Mouse (Mus musculus) cortical plate, adult 2 months (tissue): ENCODE data around the gene Wfdc1.

Experiments used
- CTCF ChIP-seq: fragments of 200-500 bp; IDR thresholded peaks from 2 replicates; pipeline ENCODE4 v1.5.1; 2011; ENCODE audit warnings: mild to moderate bottlenecking, control low read depth, low read length; ENCODE audit not compliant: insufficient read depth; ENCODE audit errors: extremely low read depth
- POLR2A ChIP-seq: fragments of 200-500 bp; IDR thresholded peaks from 2 replicates; pipeline ENCODE4 v1.6.1; 2011; ENCODE audit warnings: mild to moderate bottlenecking, low read length, control low read depth; ENCODE audit not compliant: insufficient read depth; ENCODE audit errors: extremely low read depth

DNA sequence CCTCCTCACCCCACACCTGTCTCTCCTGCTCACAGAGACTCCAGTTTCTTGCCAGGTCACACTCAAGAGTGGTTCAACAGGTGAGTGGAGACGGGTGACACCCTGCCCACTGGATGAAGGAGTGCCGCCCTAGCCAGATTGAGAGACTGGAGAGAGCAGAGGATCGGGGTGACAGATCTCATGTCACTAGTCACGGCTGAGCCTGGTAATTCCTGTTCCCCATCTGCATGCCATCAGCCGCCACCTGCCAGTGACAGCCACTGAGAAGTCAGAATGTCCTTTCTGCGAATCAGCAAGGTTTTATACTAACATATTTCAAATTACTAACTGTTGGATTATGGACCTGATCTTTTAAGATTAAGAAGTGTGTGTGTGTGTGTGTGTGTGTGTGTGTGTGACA, 24.4 kb downstream of the Wfdc1 start:
- TF ChIP-seq POLR2A (no peak), CTCF (no peak)
